Mouse (Mus musculus): ENCODE measurements around the gene Emilin1.
"Not testable (repeated sequence)": the region's sequence is repeated elsewhere in the genome, so short reads cannot be mapped to it uniquely, and the experiment has no call there.

Gene Emilin1

GRCm38 (mm10) chr5:30913060-30913841, at the start of gene Emilin1:
Gene Emilin1 (plus strand): TSS chr5:30913402.
- DNase-seq (ENCODE audit: low spot score) = peak; percentile 86

- peak; percentile 11 for DNase-seq (ENCODE audit: low spot score)
These were observed 49.4 kb upstream of the Emilin1 start for GRCm38 (mm10) chr5:30863852-30864251.

GRCm38 (mm10) chr5:30864322-30864721, 48.9 kb upstream of the Emilin1 start:
- no peak for DNase-seq (ENCODE audit: low spot score)

- DNase-seq (ENCODE audit: low spot score) = no peak
These were observed 46.3 kb upstream of the Emilin1 start for GRCm38 (mm10) chr5:30866871-30867270.

- DNase-seq (ENCODE audit: low spot score) = no peak
These were observed 45.5 kb upstream of the Emilin1 start, which contains the start of gene Tmem214 for GRCm38 (mm10) chr5:30867712-30868111. Gene Tmem214 (plus strand): TSS chr5:30868012.

GRCm38 (mm10) chr5:30868981-30869380, 44.2 kb upstream of the Emilin1 start:
- peak; percentile 47 for DNase-seq (ENCODE audit: low spot score)

GRCm38 (mm10) chr5:30869405-30870130, 43.6 kb upstream of the Emilin1 start:
- DNase-seq (ENCODE audit: low spot score) = peak; percentile 96

- no peak for DNase-seq (ENCODE audit: low spot score)
These were observed 43.1 kb upstream of the Emilin1 start for GRCm38 (mm10) chr5:30870131-30870406.

GRCm38 (mm10) chr5:30872574-30872973, 40.6 kb upstream of the Emilin1 start:
- no peak for DNase-seq (ENCODE audit: low spot score)

- DNase-seq (ENCODE audit: low spot score) = no peak
These were observed 38.8 kb upstream of the Emilin1 start for GRCm38 (mm10) chr5:30874365-30874764.

- DNase-seq (ENCODE audit: low spot score) = no peak
These were observed 34.6 kb upstream of the Emilin1 start for GRCm38 (mm10) chr5:30878616-30879015.

GRCm38 (mm10) chr5:30879347-30879943, 33.8 kb upstream of the Emilin1 start:
- no peak for DNase-seq (ENCODE audit: low spot score)

GRCm38 (mm10) chr5:30881839-30882238, 31.4 kb upstream of the Emilin1 start:
- DNase-seq (ENCODE audit: low spot score) = not testable (repeated sequence)

GRCm38 (mm10) chr5:30886209-30886608, 27.0 kb upstream of the Emilin1 start:
- no peak for DNase-seq (ENCODE audit: low spot score)

GRCm38 (mm10) chr5:30886731-30887130, 26.5 kb upstream of the Emilin1 start:
- DNase-seq (ENCODE audit: low spot score) = no peak

- peak; percentile 90 for DNase-seq (ENCODE audit: low spot score)
These were observed 25.9 kb upstream of the Emilin1 start for GRCm38 (mm10) chr5:30887331-30887761.

- peak; percentile 98 for DNase-seq (ENCODE audit: low spot score)
These were observed 25.3 kb upstream of the Emilin1 start for GRCm38 (mm10) chr5:30887858-30888336.

GRCm38 (mm10) chr5:30888337-30889087, 24.7 kb upstream of the Emilin1 start, which contains the start of gene Agbl5:
Gene Agbl5 (plus strand): TSS chr5:30888694.
- DNase-seq (ENCODE audit: low spot score) = peak; percentile 96

GRCm38 (mm10) chr5:30889088-30889754, 24.0 kb upstream of the Emilin1 start:
- DNase-seq (ENCODE audit: low spot score) = peak; percentile 85

GRCm38 (mm10) chr5:30890375-30890774, 22.8 kb upstream of the Emilin1 start:
- DNase-seq (ENCODE audit: low spot score) = no peak

GRCm38 (mm10) chr5:30901860-30902259, 11.3 kb upstream of the Emilin1 start:
- DNase-seq (ENCODE audit: low spot score) = no peak

Measured in embryo, embryonic 10 days (tissue).